Mouse (Mus musculus) urinary bladder, adult 18-20 months (tissue): ENCODE results near the gene Dyrk1b.
"Not testable (repeated sequence)": the region's sequence is repeated elsewhere in the genome, so short reads cannot be mapped to it uniquely, and the experiment has no call there.

Source experiments
- DNase-seq, 2 experiments: peaks; one replicate each; pipeline ENCODE4 v3.0.0; 2022; ENCODE audit warnings: low spot score in 2 of 2, mixed read lengths in 2 of 2

The Dyrk1b gene

GRCm38 (mm10) chr7:28179228-28179627 lies at the start of gene Dyrk1b:
Gene Dyrk1b (plus strand): TSS chr7:28179469.
- peak; percentile 99 for DNase-seq

GRCm38 (mm10) chr7:28137613-28138012 lies 41.7 kb upstream of the Dyrk1b start:
- no peak for DNase-seq

- DNase-seq = peak; percentile 26 to 53
Observed at GRCm38 (mm10) chr7:28148263-28148662, 31.0 kb upstream of the Dyrk1b start.

- DNase-seq = no peak
Observed at GRCm38 (mm10) chr7:28149841-28150240, 29.4 kb upstream of the Dyrk1b start.

- DNase-seq = no peak
Observed at GRCm38 (mm10) chr7:28151584-28152221, 27.6 kb upstream of the Dyrk1b start.

GRCm38 (mm10) chr7:28153595-28153994 lies 25.7 kb upstream of the Dyrk1b start:
- not testable (repeated sequence) for DNase-seq

GRCm38 (mm10) chr7:28159292-28159691 lies 20.0 kb upstream of the Dyrk1b start:
- no peak for DNase-seq

GRCm38 (mm10) chr7:28159893-28160292 lies 19.4 kb upstream of the Dyrk1b start:
- no peak for DNase-seq

- no peak for DNase-seq
Observed at GRCm38 (mm10) chr7:28161163-28161749, 18.0 kb upstream of the Dyrk1b start.

GRCm38 (mm10) chr7:28165406-28165805 lies 13.9 kb upstream of the Dyrk1b start:
- DNase-seq = no peak

- DNase-seq = peak in 1 of 2 experiments; percentile 37
Observed at GRCm38 (mm10) chr7:28168320-28169115, 10.8 kb upstream of the Dyrk1b start.

- peak; percentile 79 to 86 for DNase-seq
Observed at GRCm38 (mm10) chr7:28169489-28170422, 9.5 kb upstream of the Dyrk1b start, which contains the start of gene Fbl. Gene Fbl (plus strand): TSS chr7:28169710.

- no peak for DNase-seq
Observed at GRCm38 (mm10) chr7:28175358-28175757, 3.9 kb upstream of the Dyrk1b start.

- DNase-seq = peak; percentile 82 to 91
Observed at GRCm38 (mm10) chr7:28179741-28180377, 590 bp downstream of the Dyrk1b start.

GRCm38 (mm10) chr7:28180890-28181289 lies 1.6 kb downstream of the Dyrk1b start:
- DNase-seq = no peak

GRCm38 (mm10) chr7:28181376-28181775 lies 2.1 kb downstream of the Dyrk1b start:
- no peak for DNase-seq

GRCm38 (mm10) chr7:28182320-28182719 lies 3.1 kb downstream of the Dyrk1b start:
- no peak for DNase-seq

GRCm38 (mm10) chr7:28185884-28186283 lies 6.6 kb downstream of the Dyrk1b start:
- DNase-seq = no peak

- DNase-seq = no peak
Observed at GRCm38 (mm10) chr7:28186631-28187030, 7.4 kb downstream of the Dyrk1b start.

- no peak for DNase-seq
Observed at GRCm38 (mm10) chr7:28191489-28191888, 12.2 kb downstream of the Dyrk1b start.

GRCm38 (mm10) chr7:28191903-28192302 lies 12.6 kb downstream of the Dyrk1b start:
- no peak for DNase-seq
